Mouse (Mus musculus) hindlimb bud, embryonic 11.5 days (tissue): Measurements from ENCODE around the gene Gse1.

Experiments
- DNase-seq: peaks from one replicate; pipeline ENCODE4 v3.0.0-alpha.2; 2012; ENCODE audit warnings: low read depth, low spot score; ENCODE audit errors: extremely low spot score

The Gse1 gene

DNA sequence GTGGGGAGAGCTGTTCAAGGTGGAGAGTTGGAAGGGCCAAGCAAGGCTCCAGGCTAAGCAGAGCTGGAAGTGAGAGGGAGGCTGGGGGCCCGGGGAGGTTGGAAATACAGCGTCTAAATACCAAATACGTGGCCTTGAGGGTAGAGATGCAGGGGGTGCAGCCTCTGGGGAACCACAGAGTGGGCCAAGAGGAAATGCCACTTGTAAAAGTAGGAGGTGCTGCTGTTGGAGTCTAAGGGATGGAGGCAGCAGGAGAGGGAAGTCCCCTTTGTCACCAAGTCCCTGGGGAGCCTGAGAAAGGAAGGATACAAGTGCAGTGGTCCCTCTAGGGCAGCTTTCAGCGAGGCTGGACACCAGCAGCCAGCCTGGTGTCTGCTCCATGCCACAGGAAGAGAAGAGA, 298.3 kb downstream of the Gse1 start:
- no peak for DNase-seq

- DNase-seq: no peak
These were observed 300.1 kb downstream of the Gse1 start for GRCm38 (mm10) chr8:120528332-120528731.

GRCm38 (mm10) chr8:120529226-120529625, 301.0 kb downstream of the Gse1 start:
- DNase-seq: no peak

GRCm38 (mm10) chr8:120530954-120531656, 302.8 kb downstream of the Gse1 start:
- no peak for DNase-seq

DNA sequence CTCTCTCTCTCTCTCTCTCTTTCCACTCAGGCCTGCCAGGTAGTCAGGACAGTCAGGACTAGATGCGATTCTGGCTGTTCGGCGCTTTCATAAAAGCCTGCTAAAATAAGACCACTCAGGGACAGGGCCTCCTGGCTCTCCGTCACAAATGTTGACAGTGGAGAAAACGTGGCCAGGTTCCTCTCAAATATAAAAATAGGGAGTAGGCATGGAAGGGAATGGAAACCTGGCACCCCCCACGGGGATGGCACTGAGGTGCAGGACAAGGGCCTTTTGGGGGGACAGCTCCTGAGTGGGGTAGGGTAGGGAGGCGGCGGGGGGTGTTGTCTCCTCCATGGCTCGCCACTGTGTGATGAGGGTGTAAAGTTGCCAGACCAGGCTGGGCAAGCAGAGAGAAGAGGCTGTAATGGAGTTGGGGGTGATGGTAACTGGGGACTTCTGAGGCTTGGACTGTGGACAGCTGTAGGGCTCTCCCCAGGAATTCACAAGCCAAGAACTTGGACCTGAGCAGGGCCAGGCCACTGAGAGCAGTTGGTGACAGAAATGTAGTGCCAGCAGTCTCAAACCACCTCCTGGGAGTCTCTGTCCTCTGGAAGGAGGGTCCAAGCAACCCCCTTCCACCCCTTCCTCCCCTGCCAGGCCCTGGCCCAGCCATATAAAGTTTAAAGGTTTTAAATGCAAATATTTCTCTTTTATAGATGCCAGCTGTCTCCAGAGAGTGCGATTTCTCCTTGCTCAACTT, 303.7 kb downstream of the Gse1 start:
- no peak for DNase-seq

DNA sequence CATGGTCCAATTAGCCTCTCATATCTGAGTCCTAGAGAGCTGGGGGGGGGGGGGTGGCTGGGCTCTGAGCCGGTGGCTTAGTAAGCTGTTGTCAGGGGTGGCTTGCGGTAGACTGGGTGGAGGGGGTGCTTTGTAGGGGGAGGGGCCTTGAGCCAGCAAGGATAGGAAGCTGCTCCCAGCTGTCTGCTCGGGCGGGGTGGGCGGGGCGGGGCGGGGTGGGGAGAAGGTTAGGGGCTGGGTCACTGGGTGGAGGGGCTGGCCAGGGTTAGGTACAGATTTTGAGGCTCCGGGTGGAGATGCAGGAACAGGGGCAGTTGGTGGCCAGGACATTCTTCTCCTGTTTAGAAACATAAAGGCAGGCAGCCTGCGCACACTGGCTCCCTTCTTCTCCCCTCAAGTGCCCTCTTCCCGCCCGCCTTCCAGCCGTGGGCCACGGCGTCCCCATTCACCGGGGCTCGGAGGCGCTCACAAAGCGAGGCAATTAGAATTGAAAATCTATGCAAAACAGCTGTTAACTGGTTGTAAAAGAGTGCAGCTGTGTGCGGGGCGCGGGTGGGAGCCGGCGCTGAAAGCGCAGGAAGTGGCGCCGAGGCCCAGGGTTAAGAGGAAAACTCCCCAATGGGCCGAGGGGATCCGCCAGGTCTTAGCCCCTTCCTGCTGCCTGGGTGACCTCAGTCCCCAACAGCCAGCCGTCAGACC, 304.4 kb downstream of the Gse1 start:
- no peak for DNase-seq

GRCm38 (mm10) chr8:120533380-120533779, 305.1 kb downstream of the Gse1 start:
- no peak for DNase-seq

- DNase-seq: no peak
These were observed 305.8 kb downstream of the Gse1 start for GRCm38 (mm10) chr8:120534080-120534479.

DNA sequence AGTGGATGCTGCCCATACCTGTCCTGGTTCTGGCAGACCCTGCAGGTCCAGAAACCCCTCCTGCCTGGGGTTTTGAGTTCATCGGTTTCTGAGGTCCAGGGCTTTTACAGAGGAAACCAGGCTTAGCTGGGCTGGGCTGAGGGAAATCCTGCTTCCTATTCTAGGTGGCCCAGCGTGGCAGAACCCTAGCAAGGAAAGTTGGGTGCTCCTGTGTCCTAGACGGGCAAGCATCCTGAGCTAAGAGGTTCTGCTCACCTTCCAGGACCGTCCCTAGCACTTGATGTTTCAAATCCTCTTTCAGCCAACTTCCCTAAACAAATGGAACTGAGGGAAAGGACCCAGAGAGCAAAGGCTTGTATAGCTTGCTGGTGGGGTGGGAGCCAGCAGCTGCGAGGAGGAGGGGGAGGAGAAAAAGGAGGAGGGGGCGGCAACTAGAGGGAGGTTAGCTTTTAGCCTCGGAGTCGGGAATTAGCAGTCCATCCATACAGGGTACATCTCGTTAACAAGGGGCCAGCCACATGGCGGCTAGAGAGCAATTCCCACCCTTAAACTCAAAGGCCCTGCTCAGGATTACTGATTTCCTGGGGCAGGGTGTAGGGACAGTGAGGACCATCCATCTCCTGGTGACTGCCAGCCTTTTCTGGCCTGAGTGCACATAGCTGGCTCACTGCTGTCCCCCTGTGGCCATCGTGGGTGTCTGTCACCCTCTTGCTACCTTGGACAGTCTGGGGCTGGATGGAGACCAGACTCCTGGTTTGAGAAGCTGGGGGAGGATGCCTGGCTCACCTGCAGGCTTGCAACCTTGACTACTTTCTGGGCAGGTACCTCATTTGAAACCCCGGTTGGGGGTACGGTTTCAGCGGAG, 306.5 kb downstream of the Gse1 start:
- DNase-seq: peak; percentile 69

DNA sequence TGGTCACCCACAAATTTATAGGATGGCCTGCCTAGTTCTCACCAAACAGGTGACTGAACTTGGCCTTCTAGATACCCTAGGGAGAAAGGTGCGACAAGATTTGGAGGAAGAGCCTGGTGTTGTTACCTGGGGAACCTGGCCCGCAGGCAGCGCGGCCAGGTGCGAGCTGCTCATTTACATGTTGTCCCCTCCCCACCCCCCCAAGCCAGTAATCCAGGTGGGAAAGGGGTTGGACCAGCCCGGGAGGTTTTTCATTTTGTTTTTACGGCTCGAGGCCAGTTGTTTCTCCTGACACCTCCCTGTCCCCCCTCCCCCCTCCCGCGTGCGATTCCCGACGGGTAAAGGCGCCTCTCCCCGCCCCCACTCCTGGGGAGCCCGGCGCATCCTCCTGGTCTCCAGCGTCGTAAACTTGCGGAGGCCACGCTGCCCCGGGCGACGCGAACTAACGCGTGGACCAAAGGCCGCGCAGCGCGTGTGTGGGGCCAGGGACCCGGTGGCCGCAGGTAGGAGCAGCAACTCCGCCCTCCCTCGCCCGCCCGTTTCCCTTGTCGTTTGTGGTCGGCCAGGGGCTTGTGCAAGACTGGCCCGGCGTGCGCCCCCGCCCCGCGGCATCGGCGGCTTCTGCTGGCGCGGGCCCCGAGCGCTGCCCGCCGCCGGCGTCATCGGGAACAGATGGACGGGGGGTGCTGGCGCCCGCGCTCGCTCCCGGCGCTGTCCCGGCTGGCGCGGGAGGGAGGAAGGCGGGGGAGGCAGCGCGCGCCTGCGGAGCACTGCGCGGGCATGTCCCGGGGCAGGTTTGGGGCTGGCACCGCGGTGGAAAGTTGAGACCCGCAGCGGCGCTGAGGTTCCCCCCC, 307.4 kb downstream of the Gse1 start:
- no peak for DNase-seq

GRCm38 (mm10) chr8:120536306-120537206, 308.3 kb downstream of the Gse1 start:
- DNase-seq: no peak

- DNase-seq: no peak
These were observed 309.1 kb downstream of the Gse1 start for GRCm38 (mm10) chr8:120537207-120537817.

DNA sequence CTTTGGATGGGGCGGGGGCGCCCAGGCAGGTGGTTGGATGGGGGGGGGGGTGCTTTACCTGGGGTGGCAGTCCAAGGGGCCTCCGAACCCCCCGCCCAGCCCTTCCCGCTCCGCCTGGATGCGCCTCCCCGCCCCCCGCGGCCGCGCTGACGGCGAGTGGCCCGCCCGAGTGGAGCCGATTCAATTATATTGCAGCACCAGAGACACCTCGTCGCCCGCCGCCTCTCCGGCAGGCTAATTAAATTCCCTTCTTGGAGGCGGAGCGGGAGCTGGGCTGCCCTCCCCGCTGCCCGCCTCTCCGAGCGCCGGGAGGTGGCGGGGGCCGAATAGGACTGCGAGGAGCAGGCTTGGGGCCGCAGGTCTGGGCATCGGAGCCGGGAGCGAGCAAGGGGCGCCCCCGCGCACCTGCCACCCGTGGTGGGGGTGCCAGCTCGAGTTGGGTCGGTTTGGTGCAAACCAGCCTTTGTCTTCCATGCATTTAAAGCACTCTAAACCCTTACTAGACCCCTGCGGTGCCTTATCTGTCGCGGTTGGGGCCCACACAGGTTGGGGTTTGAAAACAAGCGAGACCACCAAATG, 309.7 kb downstream of the Gse1 start:
- no peak for DNase-seq

GRCm38 (mm10) chr8:120538397-120539240, 310.4 kb downstream of the Gse1 start:
- no peak for DNase-seq

- DNase-seq: no peak
These were observed 311.1 kb downstream of the Gse1 start for GRCm38 (mm10) chr8:120539381-120539774.

DNA sequence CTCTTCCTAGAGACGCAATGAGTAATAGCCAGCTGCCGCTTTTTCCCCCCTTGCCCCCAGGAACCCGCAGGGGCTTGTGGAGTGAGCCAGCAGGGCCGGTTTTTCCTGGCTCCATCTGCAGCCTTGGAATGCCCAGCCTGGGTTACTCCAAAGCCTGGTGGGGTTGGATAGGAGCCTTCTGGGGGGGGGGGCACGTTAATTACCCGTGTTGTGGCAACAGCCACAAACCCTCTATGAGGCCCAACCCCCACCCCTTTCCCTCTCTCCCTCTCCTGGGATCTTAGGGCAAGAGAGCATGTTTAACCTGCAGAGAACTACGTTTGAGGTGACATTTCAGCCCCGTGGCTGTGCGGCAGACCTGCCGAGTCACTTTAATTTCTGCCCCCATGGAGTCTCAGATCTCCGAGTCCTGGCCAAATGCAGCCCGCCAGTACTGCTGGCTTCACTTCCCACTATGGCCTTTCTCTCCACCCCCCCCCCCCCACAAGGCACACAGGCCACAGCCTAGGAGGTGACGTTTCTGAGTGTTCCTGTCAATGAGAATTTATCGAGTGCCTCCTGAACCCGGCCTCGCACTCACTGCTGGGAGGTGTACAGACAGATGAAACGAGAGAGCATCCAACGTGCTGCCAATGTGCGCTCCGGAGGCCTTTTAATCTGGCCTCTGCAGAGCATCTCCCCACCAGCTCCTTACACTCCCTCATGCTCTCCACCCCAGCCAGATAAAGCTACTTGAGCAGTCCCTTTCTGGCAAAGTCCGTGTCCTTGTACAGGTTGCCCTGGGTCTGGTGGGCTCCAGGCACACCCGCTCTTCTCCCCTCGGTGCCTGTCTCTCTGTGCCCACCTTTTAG, 311.7 kb downstream of the Gse1 start:
- DNase-seq: no peak
